Comparison of ENCODE assay signal across 8 mouse cellular contexts in the genomic region with DNA sequence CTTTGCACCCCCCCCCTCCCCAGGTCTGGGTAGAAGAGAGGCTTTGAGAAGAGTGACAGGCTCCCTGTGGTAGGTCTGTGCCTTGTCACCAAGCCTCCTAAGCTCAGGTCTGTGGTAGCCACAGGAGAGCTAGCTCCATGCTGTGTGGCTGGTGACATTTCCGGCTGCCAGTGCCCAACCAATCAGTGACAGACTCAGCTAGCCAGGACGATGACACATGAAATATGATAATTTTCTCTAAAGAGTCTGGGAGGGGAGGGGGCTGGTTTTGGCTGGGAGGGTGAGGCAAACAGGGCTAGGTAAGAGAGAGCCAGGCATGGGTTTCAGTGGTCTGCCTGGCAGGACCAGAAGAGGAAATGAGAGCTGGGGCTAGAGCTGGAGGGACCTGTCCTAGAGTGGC.
A peak's percentile ranks its signal among the peaks of the same experiment; 100 is the strongest.
DNase-seq lines count a peak whose midpoint lies in the region; ATAC-seq lines count a peak whose summit lies in the region.

No protein-coding gene starts in this region.

- H3K27ac ChIP-seq in kidney, embryonic 14.5 days (ENCODE audit: low read depth, low read length) = no peak overlapping the region
- no peak overlapping the region for H3K27ac ChIP-seq in forebrain, embryonic 12.5 days

- H3K4me1 ChIP-seq in kidney, embryonic 14.5 days (ENCODE audit: control insufficient read depth, insufficient read depth, low read length) = peaks cover 4% of the 10 kb centered on the region; the same call in 1 of the 2 replicates
- H3K4me1 ChIP-seq in forebrain, embryonic 12.5 days = peaks cover 44% of the 10 kb centered on the region

- H3K4me3 ChIP-seq in kidney, embryonic 14.5 days (ENCODE audit: low read length) = no peak overlapping the region
- no peak overlapping the region for H3K4me3 ChIP-seq in forebrain, embryonic 12.5 days (replicated peaks)

- H3K4me2 ChIP-seq in kidney, embryonic 14.5 days (replicated peaks; ENCODE audit: low read depth, low read length) = no peak overlapping the region
- no peak overlapping the region for H3K4me2 ChIP-seq in forebrain, embryonic 12.5 days

- peaks cover 13% of the 10 kb centered on the region for H3K27me3 ChIP-seq in kidney, embryonic 14.5 days (ENCODE audit: control insufficient read depth, insufficient read depth, low read length)
- peaks cover 29% of the 10 kb centered on the region for H3K27me3 ChIP-seq in forebrain, embryonic 12.5 days

- no peaks in the 10 kb centered on the region for H3K9me3 ChIP-seq in kidney, embryonic 14.5 days (ENCODE audit: control insufficient read depth, low read length)
- H3K9me3 ChIP-seq in forebrain, embryonic 12.5 days = no peaks in the 10 kb centered on the region

- WGBS in kidney, embryonic 14.5 days = 13% methylated on average over 2 of the region's 2 CpGs
- 15% methylated on average over 2 of the region's 2 CpGs for WGBS in forebrain, embryonic 12.5 days

- DNase-seq in kidney, adult 9 months = no peak
- DNase-seq in layer of hippocampus, postnatal 36 days = peak; percentile 28 to 32
- no peak for DNase-seq in spleen, postnatal 14 days (ENCODE audit: low spot score in 2 of 2)
- no peak for DNase-seq in ovary, postnatal 14 days (ENCODE audit: low spot score)

- 0 out of 2 replicates have a peak, but pooled peaks have one; percentile 22 for ATAC-seq in kidney, embryonic 14.5 days (ENCODE audit: low FRiP score, low TSS enrichment)
- peak; percentile 90 for ATAC-seq in activated CD4-positive, CD25-positive, alpha-beta regulatory T cell, adult 4 months
- peak; percentile 41; the same call in 1 of the 2 replicates for ATAC-seq in forebrain, embryonic 12.5 days (ENCODE audit: low FRiP score)
- ATAC-seq in neutrophil, adult 5-6 weeks (ENCODE audit: extremely low read depth, insufficient number of reproducible peaks, low FRiP score, poor library complexity, severe bottlenecking) = peak; percentile 40; the same call in 1 of the 2 replicates

- no peaks in the 10 kb centered on the region for H3K36me3 ChIP-seq in kidney, embryonic 14.5 days (ENCODE audit: control insufficient read depth, insufficient read depth, low read length)
- no peaks in the 10 kb centered on the region for H3K36me3 ChIP-seq in forebrain, embryonic 12.5 days (replicated peaks)

- H3K9ac ChIP-seq in kidney, embryonic 14.5 days (ENCODE audit: low read depth, low read length) = no peak overlapping the region
- no peak overlapping the region for H3K9ac ChIP-seq in forebrain, embryonic 12.5 days

Comparison
In these comparisons a context has a peak if more than half of its experiments do, and no peak if none do; other contexts are left out.
1. ATAC-seq: peak in every context shown above with its lines; median percentile 90 in activated CD4-positive, CD25-positive, alpha-beta regulatory T cell, adult 4 months; 41 in forebrain, embryonic 12.5 days; 40 in neutrophil, adult 5-6 weeks; 22 in kidney, embryonic 14.5 days.
2. DNase-seq: peak in layer of hippocampus, postnatal 36 days (2 of 2); none in kidney, adult 9 months (single experiment), spleen, postnatal 14 days (0 of 2) and ovary, postnatal 14 days (single experiment).